Mouse (Mus musculus) lung, adult 2 months (tissue): ENCODE measurements around the gene Fcor.

Source experiments
- CTCF ChIP-seq: fragments of 200-500 bp; IDR thresholded peaks from 2 replicates; pipeline ENCODE4 v1.5.1; 2011; ENCODE audit warnings: mild to moderate bottlenecking, low read length, control low read depth; ENCODE audit not compliant: insufficient read depth
- POLR2A ChIP-seq: fragments of 200-500 bp; IDR thresholded peaks from 2 replicates; pipeline ENCODE4 v1.6.1; 2011; ENCODE audit warnings: low read depth, mild to moderate bottlenecking, control low read depth, low read length, borderline replicate concordance; ENCODE audit errors: extremely low read depth

- TF ChIP-seq CTCF = no peak
- no peak for TF ChIP-seq POLR2A
Observed at GRCm38 (mm10) chr8:3648268-3648667, 23.9 kb downstream of the Fcor start.
